Mouse (Mus musculus): ENCODE results near the gene Gm5767. TPM values are rescaled to one million over a fixed set of nuclear protein-coding genes. Genes with fewer than 3 reads are reported as not detected.

Gm5767 gene
- polyA plus RNA-seq, 1 experiment from 2014 or later = not detected

DNA sequence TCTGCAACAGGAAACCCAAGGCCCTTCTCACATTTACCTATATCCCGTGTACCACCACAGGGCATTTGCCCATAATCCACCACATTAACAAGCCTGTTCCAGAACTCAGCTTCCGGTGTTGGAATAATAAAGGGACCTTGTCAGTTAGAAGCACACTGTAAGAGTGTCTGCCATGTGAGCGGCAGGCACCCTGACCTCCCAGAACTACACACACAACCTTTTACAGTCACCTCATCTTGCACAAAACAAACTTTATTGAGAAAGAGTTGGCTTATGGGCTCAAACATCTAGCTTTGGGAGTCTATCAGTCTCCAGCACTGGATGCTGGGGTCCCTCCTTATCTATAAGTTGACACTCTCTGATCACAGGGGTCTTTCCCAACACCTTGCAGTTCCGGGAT lies 22.2 kb upstream of the Gm5767 start:
- H3K4me2 ChIP-seq = no peak overlapping the region
- no peak overlapping the region for H3K27ac ChIP-seq
- no peaks in the 10 kb centered on the region for H3K27me3 ChIP-seq
- no peak for ATAC-seq
- peaks cover 86% of the 10 kb centered on the region for H3K36me3 ChIP-seq (ENCODE audit: poor library complexity, severe bottlenecking)
- H3K9ac ChIP-seq = no peak overlapping the region
- H3K4me1 ChIP-seq = no peaks in the 10 kb centered on the region
- H3K4me3 ChIP-seq = no peak overlapping the region
- WGBS = 80% methylated on average over 4 of the region's 4 CpGs
- H3K9me3 ChIP-seq (replicated peaks) = no peaks in the 10 kb centered on the region

DNA sequence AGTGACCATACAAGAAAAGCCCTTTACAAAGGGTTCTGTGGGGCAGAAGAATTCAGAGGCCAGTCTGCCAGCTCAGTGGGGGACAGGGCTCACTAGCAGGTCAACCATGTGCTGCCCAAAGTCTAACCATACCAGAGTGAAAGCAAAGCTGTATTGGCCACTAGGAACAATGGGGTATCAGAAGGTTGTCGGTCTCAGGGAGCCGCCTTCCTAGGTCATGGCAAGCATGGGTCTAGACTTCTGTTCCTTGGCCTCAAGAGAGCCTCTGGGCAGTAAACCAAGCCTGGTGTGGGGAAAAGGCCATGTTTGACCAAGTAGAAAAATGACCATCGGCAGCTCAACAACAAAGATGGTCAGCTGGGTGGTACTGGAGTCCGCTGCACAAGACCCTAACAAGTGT lies 21.8 kb upstream of the Gm5767 start:
- H3K4me2 ChIP-seq = no peak overlapping the region
- H3K36me3 ChIP-seq (ENCODE audit: poor library complexity, severe bottlenecking) = peaks cover 86% of the 10 kb centered on the region
- no peaks in the 10 kb centered on the region for H3K4me1 ChIP-seq
- no peak overlapping the region for H3K4me3 ChIP-seq
- no peak for ATAC-seq
- no peaks in the 10 kb centered on the region for H3K9me3 ChIP-seq (replicated peaks)
- H3K27me3 ChIP-seq = no peaks in the 10 kb centered on the region
- H3K27ac ChIP-seq = no peak overlapping the region
- no peak overlapping the region for H3K9ac ChIP-seq
- 78% methylated on average over 4 of the region's 4 CpGs for WGBS

DNA sequence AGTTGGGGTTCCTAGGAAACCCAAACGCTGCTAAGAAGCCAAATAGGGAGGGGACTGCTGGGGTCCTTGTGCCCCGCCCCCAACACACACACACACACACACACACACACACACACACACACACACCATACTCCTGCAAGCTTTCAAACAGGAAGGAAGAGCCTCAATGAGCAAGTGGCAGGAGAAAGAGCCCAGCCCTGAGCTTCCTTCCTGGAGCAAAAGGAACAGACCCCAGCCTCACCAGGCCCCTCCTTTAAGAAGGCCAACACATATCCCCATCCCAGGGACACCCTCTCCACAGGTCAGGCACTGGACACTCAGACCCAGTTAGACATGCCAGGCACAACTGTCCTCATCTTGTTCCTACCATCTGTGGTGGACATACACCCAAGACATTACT lies 17.5 kb upstream of the Gm5767 start:
- H3K4me2 ChIP-seq = no peak overlapping the region
- no peak for ATAC-seq
- H3K9me3 ChIP-seq (replicated peaks) = no peaks in the 10 kb centered on the region
- H3K27me3 ChIP-seq = no peaks in the 10 kb centered on the region
- H3K4me1 ChIP-seq = peaks cover 19% of the 10 kb centered on the region
- no peak overlapping the region for H3K9ac ChIP-seq
- WGBS = 85% methylated on average over 2 of the region's 2 CpGs
- H3K27ac ChIP-seq = no peak overlapping the region
- H3K36me3 ChIP-seq (ENCODE audit: poor library complexity, severe bottlenecking) = peaks cover 72% of the 10 kb centered on the region
- H3K4me3 ChIP-seq = no peak overlapping the region

DNA sequence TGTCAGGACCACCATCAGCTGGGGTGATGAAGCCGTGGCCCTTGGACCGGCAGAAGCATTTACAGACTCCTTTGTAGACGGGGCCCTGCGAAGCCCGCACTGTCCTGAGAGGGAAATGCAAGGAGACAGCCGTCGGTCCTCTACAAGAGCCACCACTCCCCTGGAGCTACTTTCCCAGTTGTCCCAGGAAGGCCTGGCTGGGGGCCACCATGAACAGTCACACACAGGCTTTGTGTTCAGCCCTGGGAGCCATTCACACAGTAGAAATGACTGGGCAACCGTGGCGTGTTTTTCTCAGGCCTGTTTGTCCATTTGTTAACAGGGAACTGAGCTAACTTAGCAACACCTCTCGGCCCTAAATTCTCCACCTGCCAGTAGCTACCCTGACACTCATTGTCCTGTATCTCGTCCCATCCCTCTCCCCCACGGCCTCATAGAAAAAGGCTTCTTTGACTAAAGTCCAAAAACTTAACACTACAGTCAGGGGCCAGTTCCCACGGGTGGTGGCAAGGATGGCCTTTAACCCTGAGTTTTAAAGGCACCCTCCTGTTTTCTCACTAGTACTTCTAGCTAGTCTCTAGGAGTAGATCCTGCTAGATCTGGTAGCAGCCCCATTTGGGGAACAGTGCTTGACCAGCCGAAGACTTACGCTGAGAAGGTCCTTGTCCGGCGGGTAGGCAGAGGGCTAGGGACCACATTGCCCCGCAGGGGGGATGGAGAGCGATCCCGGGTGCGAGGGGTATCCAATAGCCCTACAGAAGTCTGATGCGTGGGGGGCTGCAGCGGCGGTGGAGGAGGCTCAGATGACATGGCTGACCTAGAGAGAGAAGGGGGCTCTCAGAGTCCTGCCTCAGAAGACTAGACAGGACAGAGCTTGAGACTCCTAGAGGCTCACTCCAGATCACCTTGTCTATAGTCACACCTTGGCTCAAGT lies 16.7 kb upstream of the Gm5767 start:
- Histone ChIP-seq H3K9ac (no peak overlapping the region), H3K27me3 (no peaks in the 10 kb centered on the region), H3K4me3 (no peak overlapping the region), H3K36me3 (ENCODE audit: poor library complexity, severe bottlenecking) (peaks cover 64% of the 10 kb centered on the region), H3K27ac (no peak overlapping the region), H3K4me1 (peaks cover 27% of the 10 kb centered on the region), H3K4me2 (no peak overlapping the region), H3K9me3 (replicated peaks) (no peaks in the 10 kb centered on the region)
- no peak for ATAC-seq
- WGBS = 84% methylated on average over 24 of the region's 24 CpGs

DNA sequence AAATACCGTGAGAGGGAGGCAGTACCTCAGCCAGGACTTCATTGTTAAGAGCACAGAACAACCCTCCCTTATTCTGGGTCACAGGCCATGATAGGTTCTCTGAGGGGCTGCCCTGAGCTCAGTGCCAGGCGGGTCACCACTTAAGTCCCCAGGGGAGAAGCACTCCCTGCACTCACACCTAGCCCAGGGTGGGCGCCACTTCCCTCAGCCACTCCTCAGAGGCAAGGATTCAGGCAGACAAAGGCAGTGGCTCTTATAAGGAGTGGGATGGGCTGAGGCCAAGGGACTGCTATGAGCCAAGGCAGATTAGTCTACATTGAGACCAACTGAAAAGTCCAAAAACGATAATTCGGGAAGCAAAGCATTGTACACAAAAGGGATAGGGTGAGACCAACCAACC lies 15.2 kb upstream of the Gm5767 start:
- peaks cover 49% of the 10 kb centered on the region for H3K36me3 ChIP-seq (ENCODE audit: poor library complexity, severe bottlenecking)
- no peak overlapping the region for H3K27ac ChIP-seq
- H3K4me1 ChIP-seq = peaks cover 42% of the 10 kb centered on the region
- no peak overlapping the region for H3K4me3 ChIP-seq
- no peaks in the 10 kb centered on the region for H3K27me3 ChIP-seq
- WGBS = 77% methylated on average over 5 of the region's 5 CpGs
- H3K9ac ChIP-seq = no peak overlapping the region
- ATAC-seq = no peak
- H3K4me2 ChIP-seq = no peak overlapping the region
- H3K9me3 ChIP-seq (replicated peaks) = no peaks in the 10 kb centered on the region

DNA sequence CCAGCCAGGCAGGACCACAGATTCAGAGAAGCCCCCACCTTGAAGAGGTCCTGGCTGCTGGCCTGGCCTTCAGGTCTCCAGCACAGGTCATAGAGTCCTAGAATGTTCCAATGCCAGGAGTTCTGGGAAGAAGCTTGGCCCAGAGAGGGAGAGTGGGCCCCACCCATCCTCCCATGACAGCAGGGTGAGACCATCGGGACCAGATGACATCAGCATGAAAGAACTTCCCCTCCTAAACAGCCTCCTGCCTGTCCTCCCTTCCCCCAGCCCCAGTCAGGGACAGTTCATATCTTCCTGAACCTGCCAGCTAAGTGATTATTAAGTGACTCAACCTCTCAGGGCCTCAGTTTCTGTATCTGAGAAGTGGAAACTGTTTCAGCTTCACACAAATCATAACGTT lies 14.1 kb upstream of the Gm5767 start:
- ATAC-seq = no peak
- H3K9me3 ChIP-seq (replicated peaks) = no peaks in the 10 kb centered on the region
- H3K36me3 ChIP-seq (ENCODE audit: poor library complexity, severe bottlenecking) = peaks cover 39% of the 10 kb centered on the region
- H3K4me3 ChIP-seq = no peak overlapping the region
- peak overlapping the region; percentile 8; the same call in 1 of the 2 replicates for H3K9ac ChIP-seq
- H3K27me3 ChIP-seq = no peaks in the 10 kb centered on the region
- no peak overlapping the region for H3K27ac ChIP-seq
- WGBS = 70% methylated on average over 2 of the region's 2 CpGs
- H3K4me1 ChIP-seq = peaks cover 49% of the 10 kb centered on the region
- no peak overlapping the region for H3K4me2 ChIP-seq

DNA sequence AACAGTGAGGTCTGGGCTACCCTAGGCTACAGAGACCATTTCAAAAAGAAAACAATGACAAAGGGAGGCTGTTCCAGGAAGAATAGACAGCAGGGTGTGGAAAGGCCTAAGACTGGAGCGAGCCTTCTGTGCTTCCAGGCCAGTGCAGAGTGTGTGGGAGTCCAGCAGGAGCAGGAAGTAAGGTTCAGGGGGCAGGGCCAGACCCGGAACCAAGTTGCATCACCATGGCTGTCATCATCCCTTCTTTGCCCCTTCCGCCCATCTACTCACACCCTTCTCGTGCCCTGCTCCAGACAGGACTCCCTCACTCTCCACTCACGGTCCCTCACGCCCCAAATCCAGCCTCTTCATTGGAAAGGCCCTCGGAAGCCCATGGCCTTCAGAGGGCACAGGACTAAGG lies 13.3 kb upstream of the Gm5767 start:
- H3K9me3 ChIP-seq (replicated peaks) = no peaks in the 10 kb centered on the region
- H3K4me3 ChIP-seq = no peak overlapping the region
- no peak overlapping the region for H3K27ac ChIP-seq
- peaks cover 49% of the 10 kb centered on the region for H3K4me1 ChIP-seq
- 85% methylated on average over 7 of the region's 7 CpGs for WGBS
- H3K9ac ChIP-seq = 0 out of 2 replicates have a peak overlapping the region, but pooled peaks have one; percentile 34
- no peaks in the 10 kb centered on the region for H3K27me3 ChIP-seq
- H3K4me2 ChIP-seq = peak overlapping the region; percentile 18; the same call in 1 of the 2 replicates
- peaks cover 31% of the 10 kb centered on the region for H3K36me3 ChIP-seq (ENCODE audit: poor library complexity, severe bottlenecking)
- no peak for ATAC-seq

DNA sequence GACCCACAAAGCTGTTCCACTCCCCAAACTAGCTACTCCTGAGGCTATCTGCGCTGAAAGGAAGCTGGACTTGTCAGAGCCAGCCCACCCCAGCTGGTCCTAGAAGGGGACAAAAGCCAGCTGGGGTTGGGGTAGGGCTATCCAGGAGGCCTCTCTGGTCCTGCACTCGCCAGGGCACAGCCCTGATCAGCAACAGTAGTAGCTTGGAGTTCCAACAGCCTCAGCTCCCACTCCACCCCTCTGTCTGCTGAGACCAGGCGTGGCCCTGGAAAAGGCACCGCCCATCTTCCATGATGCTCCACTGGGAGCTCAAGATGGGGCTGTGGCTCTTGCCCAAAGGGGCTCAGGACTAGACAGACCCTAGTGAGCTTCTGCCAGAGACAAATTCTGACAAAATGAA lies 12.8 kb upstream of the Gm5767 start:
- H3K27ac ChIP-seq = no peak overlapping the region
- 71% methylated on average over 4 of the region's 4 CpGs for WGBS
- no peak for ATAC-seq
- H3K9ac ChIP-seq = no peak overlapping the region
- peaks cover 25% of the 10 kb centered on the region for H3K36me3 ChIP-seq (ENCODE audit: poor library complexity, severe bottlenecking)
- no peaks in the 10 kb centered on the region for H3K9me3 ChIP-seq (replicated peaks)
- peak overlapping the region; percentile 18; the same call in 1 of the 2 replicates for H3K4me2 ChIP-seq
- H3K4me3 ChIP-seq = no peak overlapping the region
- H3K4me1 ChIP-seq = peaks cover 49% of the 10 kb centered on the region
- H3K27me3 ChIP-seq = peaks cover 2% of the 10 kb centered on the region

DNA sequence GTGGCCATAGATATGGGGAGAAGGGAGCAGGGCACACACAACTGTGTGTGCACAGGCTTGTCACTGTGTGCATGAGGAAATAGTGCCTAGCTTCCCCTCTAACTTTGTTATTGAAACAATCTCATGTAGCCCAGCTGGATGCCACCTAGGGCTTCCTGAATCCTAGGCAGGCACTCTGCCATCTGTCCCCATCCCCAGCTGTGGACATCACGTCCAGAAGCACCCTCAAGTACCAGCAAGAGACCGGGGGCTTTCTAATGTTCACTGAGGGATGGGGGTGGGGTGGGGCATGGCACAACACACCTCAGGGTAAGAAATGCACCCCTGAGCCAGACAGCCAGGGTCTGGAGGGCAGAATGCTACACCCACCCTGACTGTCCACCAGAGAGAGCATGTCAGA lies 12.2 kb upstream of the Gm5767 start:
- ATAC-seq = no peak
- no peak overlapping the region for H3K4me3 ChIP-seq
- H3K4me2 ChIP-seq = peak overlapping the region; percentile 73
- no peaks in the 10 kb centered on the region for H3K9me3 ChIP-seq (replicated peaks)
- H3K36me3 ChIP-seq (ENCODE audit: poor library complexity, severe bottlenecking) = peaks cover 20% of the 10 kb centered on the region
- no peak overlapping the region for H3K27ac ChIP-seq
- H3K9ac ChIP-seq = 0 out of 2 replicates have a peak overlapping the region, but pooled peaks have one; percentile 9
- peaks cover 49% of the 10 kb centered on the region for H3K4me1 ChIP-seq
- H3K27me3 ChIP-seq = peaks cover 7% of the 10 kb centered on the region
- 67% methylated on average over 2 of the region's 2 CpGs for WGBS

DNA sequence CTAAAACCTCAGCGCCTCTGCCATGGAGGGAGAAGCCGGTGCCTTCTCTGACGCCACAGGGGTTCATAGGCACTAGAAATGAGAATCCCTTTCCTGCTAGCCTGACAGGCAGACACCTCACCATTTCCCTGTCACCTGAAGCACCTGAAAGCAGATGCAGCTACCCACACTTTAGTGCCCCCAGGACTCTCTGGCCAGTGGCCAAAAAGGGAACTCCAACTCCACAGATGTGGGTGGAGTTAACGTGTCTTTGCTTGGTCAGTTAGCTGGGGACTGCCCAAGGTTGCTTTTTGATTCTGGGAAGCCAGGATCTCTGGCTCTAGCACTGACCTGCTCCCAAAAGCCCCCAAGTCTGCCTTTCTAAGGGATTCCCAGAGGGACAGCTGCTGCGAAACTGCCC lies 11.1 kb upstream of the Gm5767 start:
- peak overlapping the region; percentile 73 for H3K4me2 ChIP-seq
- H3K36me3 ChIP-seq (ENCODE audit: poor library complexity, severe bottlenecking) = peaks cover 9% of the 10 kb centered on the region; the same call in 1 of the 2 replicates
- WGBS = 45% methylated on average over 5 of the region's 5 CpGs
- H3K4me1 ChIP-seq = peaks cover 49% of the 10 kb centered on the region
- no peaks in the 10 kb centered on the region for H3K9me3 ChIP-seq (replicated peaks)
- H3K4me3 ChIP-seq = peak overlapping the region; percentile 73
- no peak for ATAC-seq
- peaks cover 15% of the 10 kb centered on the region for H3K27me3 ChIP-seq
- peak overlapping the region; percentile 80 for H3K9ac ChIP-seq
- peak overlapping the region; percentile 78 for H3K27ac ChIP-seq

DNA sequence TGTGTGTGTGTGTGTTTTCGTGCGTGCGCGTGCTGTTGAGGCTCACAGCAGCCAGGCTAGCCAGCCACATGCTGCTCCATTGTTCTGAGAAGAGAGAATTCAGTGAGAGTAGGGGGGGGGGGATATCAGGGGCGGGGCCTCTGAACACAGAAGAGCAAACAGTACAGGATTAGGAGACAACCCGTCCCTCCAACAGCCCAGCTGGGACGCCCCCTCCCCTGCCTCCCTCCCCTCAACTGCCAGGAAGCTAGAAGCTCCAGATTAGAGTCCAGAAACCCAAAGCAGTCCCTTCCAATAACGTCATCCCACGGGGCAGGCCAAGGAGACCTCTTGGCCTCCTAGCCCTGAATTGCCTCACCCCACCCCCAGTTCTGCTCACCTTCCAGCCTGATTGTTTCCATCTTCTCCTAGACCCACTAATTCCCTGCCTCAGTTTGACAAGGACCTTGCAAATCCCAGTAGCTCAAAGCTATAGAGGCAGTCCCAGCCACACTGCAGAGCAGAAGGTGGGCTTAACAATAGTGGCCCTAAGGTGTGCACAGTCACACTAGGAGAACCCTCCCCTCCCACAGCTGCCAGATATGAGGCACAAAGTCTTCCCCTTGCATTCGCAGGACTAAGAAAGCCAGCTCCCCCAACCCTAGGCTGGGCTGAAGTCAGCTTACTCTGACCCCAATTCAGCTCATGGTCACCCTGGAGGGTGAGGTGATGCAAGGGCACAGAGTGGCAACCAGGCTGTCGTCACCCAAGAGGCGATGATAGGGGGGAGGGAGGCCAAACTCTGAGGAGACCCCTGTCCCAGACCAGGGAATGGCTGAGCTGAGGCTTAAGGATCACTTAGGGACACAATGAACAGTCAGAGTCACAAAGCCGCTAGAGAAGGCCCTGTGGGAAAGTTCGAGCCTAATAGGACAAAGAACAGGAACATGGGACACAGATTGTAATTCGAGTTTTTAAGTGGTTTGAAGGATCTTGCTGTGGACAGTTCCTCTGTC lies 10.2 kb upstream of the Gm5767 start:
- H3K9ac ChIP-seq = peak overlapping the region; percentile 80
- WGBS = 4% methylated on average over 14 of the region's 15 CpGs
- peak overlapping the region; percentile 78 for H3K27ac ChIP-seq
- peak overlapping the region; percentile 73 for H3K4me2 ChIP-seq
- ATAC-seq = peak; percentile 25
- peaks cover 7% of the 10 kb centered on the region; the same call in 1 of the 2 replicates for H3K36me3 ChIP-seq (ENCODE audit: poor library complexity, severe bottlenecking)
- peaks cover 49% of the 10 kb centered on the region for H3K4me1 ChIP-seq
- peaks cover 15% of the 10 kb centered on the region for H3K27me3 ChIP-seq
- peak overlapping the region; percentile 73 for H3K4me3 ChIP-seq
- H3K9me3 ChIP-seq (replicated peaks) = no peaks in the 10 kb centered on the region
